Mouse (Mus musculus) bone marrow, adult 2 months (tissue): ENCODE measurements around the gene Evi5. TPM values are rescaled to one million over a fixed set of nuclear protein-coding genes. Genes with fewer than 3 reads are reported as not detected.

ENCODE experiments used
- H3K27ac ChIP-seq: fragments of 200-500 bp; 2 replicates; pipeline ENCODE4 v1.5.1; 2012; ENCODE audit warnings: low read depth, mild to moderate bottlenecking, control low read depth, inconsistent platforms, low read length; ENCODE audit not compliant: control insufficient read depth, poor library complexity, insufficient read depth
- H3K4me1 ChIP-seq: fragments of 200-500 bp; 2 replicates; pipeline ENCODE4 v1.6.1; 2011; ENCODE audit warnings: low read length; ENCODE audit not compliant: control insufficient read depth, insufficient read depth
- H3K4me3 ChIP-seq: fragments of 200-500 bp; replicated peaks from 2 replicates; pipeline ENCODE3; 2011; ENCODE audit warnings: mild to moderate bottlenecking, low read depth, low read length, control low read depth; ENCODE audit not compliant: control insufficient read depth
- CTCF ChIP-seq: fragments of 200-500 bp; IDR thresholded peaks from 2 replicates; pipeline ENCODE4 v1.5.1; 2011; ENCODE audit warnings: low read length, control low read depth; ENCODE audit not compliant: control insufficient read depth, insufficient read depth
- POLR2A ChIP-seq: fragments of 200-500 bp; IDR thresholded peaks from 2 replicates; pipeline ENCODE4 v1.6.1; 2011; ENCODE audit warnings: low read depth, mild to moderate bottlenecking, control low read depth, low read length, borderline replicate concordance; ENCODE audit not compliant: control insufficient read depth
- WGBS: fragments of 180-500 bp; shearing (Covaris S2); methylation state at CpG from one replicate; pipeline ENCODE4 v1.1.7; 2018; 5-methylcytosine and 5-hydroxymethylcytosine counted together
- polyA plus RNA-seq: library from polyadenylated mRNA; stranded (reverse); fragments of >200 nt; gene quantifications from 2 replicates; pipeline ENCODE4 v1.2.4, GENCODE M21; 2011; ENCODE audit warnings: low replicate concordance; ENCODE audit not compliant: missing spikeins, insufficient read depth, insufficient read length

Gene Evi5
- polyA plus RNA-seq = 48.1 and 50.0 TPM in 2 replicates

DNA sequence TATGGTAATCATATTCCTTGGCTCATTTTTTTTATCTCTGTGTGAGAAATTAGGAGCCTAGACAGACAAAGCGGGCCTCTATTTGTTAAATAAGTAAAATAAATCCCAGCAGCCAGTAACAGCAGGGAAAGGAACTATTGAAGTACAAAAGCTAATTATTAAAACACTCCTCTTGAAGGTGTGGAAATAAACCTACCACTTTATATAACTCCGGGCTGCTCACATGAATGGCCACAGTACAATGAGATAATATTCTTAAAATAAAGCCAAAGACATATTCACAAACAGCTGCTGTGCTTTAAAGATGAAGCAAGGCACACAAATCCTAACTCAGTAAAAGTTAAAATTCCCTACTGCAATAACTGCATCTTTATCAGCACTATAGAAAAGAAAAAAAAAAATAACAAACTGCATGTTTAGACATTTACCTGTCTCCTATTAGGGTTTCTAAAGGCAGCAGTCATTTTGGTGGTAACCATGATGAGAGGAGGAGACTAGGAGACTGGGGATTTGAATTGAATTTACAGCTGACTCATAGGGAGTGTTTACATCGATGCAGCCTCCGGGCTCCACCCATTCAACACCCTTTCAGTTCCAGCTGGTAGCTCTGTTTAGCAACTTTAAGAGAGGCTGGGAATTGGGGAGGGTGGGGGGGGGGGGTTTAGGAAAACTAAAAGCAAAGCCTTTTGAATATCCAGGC, at the start of gene Evi5:
Gene Evi5, minus strand, starts transcription at position 547 of the 700 bp plus-strand sequence.
- Histone ChIP-seq H3K27ac (peak within 1 kb of the TSS; percentile 87), H3K4me1 (peaks cover 1% of the 10 kb centered on the region; the same call in 1 of the 2 replicates), H3K4me3 (peak within 1 kb of the TSS; percentile 71)
- TF ChIP-seq POLR2A (no peak), CTCF (no peak)
- WGBS = 39% methylated on average over 4 of the region's 4 CpGs

DNA sequence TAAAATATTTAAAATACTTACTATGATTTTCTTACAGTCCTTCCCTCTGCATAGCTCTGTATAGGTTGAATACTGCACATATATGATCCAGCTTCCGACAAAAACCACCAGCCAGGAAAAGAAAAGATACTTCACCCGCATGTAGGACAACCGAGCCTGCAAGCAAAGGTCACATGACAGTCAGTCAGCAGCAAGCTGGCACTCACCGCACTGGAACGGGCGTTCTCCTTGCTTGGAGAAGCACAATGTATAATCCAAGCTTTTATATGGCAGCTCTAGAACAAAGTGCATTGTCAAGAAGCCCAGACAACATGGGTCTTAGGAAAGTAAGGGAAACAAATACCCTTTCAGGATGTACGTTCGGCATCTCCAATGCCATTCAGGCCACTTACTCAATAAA, 49.7 kb upstream of the Evi5 start:
- 82% methylated on average over 8 of the region's 8 CpGs for WGBS
- no peak for TF ChIP-seq CTCF
- TF ChIP-seq POLR2A = no peak
- Histone ChIP-seq H3K4me1 (peaks cover 7% of the 10 kb centered on the region), H3K27ac (no peak overlapping the region), H3K4me3 (no peak overlapping the region)

- peak overlapping the region; percentile 57; the same call in 1 of the 2 replicates for H3K27ac ChIP-seq
- peaks cover 7% of the 10 kb centered on the region for H3K4me1 ChIP-seq
- TF ChIP-seq CTCF (no peak), POLR2A (no peak)
- no peak overlapping the region for H3K4me3 ChIP-seq
- WGBS = 6% methylated on average over 1 of the region's 1 CpGs
These were observed 47.9 kb upstream of the Evi5 start for GRCm38 (mm10) chr5:107922836-107923235.

- peaks cover 7% of the 10 kb centered on the region for H3K4me1 ChIP-seq
- H3K27ac ChIP-seq = no peak overlapping the region; the same call in 1 of the 2 replicates
- WGBS = 77% methylated on average over 2 of the region's 2 CpGs
- H3K4me3 ChIP-seq = no peak overlapping the region
- TF ChIP-seq CTCF = peak; percentile 23; the same call in 1 of the 2 replicates
- TF ChIP-seq POLR2A = no peak
These were observed 46.7 kb upstream of the Evi5 start for GRCm38 (mm10) chr5:107921400-107922252.

DNA sequence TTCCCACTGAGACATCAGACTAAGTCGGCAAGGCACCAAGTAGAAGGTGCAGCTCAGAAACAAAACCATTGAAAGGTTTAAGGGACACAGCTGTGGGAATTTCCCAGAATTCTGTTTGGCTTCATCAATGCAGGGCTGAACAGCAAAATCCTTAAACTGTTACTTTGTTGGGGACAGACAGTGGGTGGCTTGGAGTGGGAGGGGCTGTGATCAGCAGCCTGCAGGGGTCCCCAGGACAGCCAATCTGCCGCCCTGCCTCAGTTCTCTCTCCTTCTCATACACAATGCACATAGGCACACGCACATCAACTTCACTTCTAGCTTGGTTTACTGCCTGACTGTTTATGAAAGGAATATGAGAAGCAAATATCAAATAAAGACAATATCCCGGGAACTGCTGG, 40.4 kb upstream of the Evi5 start:
- Histone ChIP-seq H3K4me3 (no peak overlapping the region), H3K4me1 (no peaks in the 10 kb centered on the region; the same call in 1 of the 2 replicates), H3K27ac (no peak overlapping the region)
- TF ChIP-seq CTCF = no peak
- TF ChIP-seq POLR2A = no peak
- 92% methylated on average over 4 of the region's 4 CpGs for WGBS

GRCm38 (mm10) chr5:107911012-107911411, 36.1 kb upstream of the Evi5 start:
- TF ChIP-seq POLR2A (no peak), CTCF (no peak)
- H3K4me1 ChIP-seq = no peaks in the 10 kb centered on the region
- 90% methylated on average over 5 of the region's 5 CpGs for WGBS
- H3K4me3 ChIP-seq = no peak overlapping the region
- H3K27ac ChIP-seq = no peak overlapping the region

DNA sequence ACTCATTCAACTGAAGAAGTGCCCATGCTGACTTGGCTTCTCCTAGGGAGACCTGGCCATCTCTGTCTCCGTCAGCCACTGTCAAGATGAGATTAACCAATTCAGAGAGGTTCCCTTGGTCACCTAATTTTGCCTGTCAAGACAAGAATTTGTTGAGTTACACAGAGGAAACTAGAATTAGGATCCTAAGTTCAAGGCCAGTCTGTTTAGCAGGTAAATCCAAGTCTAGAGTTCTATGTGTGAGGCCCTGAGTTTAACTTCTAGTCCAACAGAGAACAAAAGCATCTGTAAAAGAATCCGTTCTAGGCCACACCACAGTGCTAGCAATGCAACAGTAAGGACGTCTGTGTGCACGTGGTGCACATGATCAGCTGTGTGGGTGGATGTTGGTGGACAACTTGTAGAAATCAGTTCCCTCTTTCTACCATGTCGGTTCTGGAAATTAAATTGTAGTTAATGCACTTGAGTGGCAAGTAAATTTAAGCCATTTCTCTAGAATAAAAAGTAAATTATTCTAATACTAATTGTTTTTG, 35.2 kb upstream of the Evi5 start:
- no peak overlapping the region for H3K4me3 ChIP-seq
- no peaks in the 10 kb centered on the region for H3K4me1 ChIP-seq
- 58% methylated on average over 5 of the region's 5 CpGs for WGBS
- no peak for TF ChIP-seq CTCF
- TF ChIP-seq POLR2A = no peak
- H3K27ac ChIP-seq = no peak overlapping the region

- H3K4me1 ChIP-seq = no peaks in the 10 kb centered on the region
- 82% methylated on average over 3 of the region's 3 CpGs for WGBS
- TF ChIP-seq CTCF = no peak
- no peak for TF ChIP-seq POLR2A
- no peak overlapping the region for H3K4me3 ChIP-seq
- H3K27ac ChIP-seq = no peak overlapping the region
These were observed 34.8 kb upstream of the Evi5 start for GRCm38 (mm10) chr5:107909668-107910067.
